ENCODE assay signal across 8 mouse cellular contexts in the genomic region with DNA sequence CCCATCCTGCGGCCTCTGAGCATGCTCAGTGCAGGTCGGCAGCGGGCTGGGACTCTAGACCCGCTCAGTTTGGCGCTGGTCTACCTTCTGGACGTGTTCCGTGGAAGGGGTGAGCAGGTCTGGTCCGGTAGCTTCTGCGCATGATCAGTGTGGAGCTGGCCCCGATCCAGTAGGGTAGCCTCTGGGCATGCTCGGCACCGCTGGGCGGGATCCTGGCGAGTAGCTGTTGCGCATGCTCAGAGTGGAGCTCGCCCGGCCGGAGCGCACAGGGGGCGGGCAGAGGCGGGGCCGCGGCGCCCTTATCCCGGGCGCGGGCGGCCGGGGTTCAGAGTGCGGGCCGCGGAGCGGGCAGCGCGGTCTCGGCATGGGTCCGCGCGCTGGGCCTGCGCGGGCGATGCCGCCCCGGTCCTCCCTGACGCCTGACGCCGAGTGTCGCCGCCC. TPM values are rescaled to one million over a fixed set of nuclear protein-coding genes. Genes with fewer than 3 reads are reported as not detected.
DNase-seq lines count a peak whose midpoint lies in the region; ATAC-seq lines count a peak whose summit lies in the region.

A gene (plus strand): TSS at position 255 of the 441 bp plus-strand sequence.

- no peaks in the 10 kb centered on the region for H3K9me3 ChIP-seq in hindbrain, embryonic 13.5 days

- peak within 1 kb of the TSS; percentile 96 for H3K4me2 ChIP-seq in hindbrain, embryonic 13.5 days

- WGBS in hindbrain, embryonic 13.5 days: under 1% methylated on average over 38 of the region's 49 CpGs

- H3K4me3 ChIP-seq in hindbrain, embryonic 13.5 days: peak within 1 kb of the TSS; percentile 89

- no peaks in the 10 kb centered on the region for H3K27me3 ChIP-seq in hindbrain, embryonic 13.5 days

- peak; percentile 99 for DNase-seq in NIH3T3 (ENCODE audit: low read depth)
- DNase-seq in cerebellum, postnatal 10 days: peak; percentile 100
- peak; percentile 96 to 99 for DNase-seq in frontal cortex, postnatal 14 days (ENCODE audit: low spot score in 2 of 2)
- peak; percentile 100 for DNase-seq in layer of hippocampus, postnatal 25 days (ENCODE audit: extremely low spot score in 1 of 2, low spot score in 1 of 2)
- peak; percentile 99 for DNase-seq in lung, postnatal 25 days (ENCODE audit: low spot score)
- DNase-seq in retina, embryonic 14.5 days (ENCODE audit: low spot score): peak; percentile 97
- DNase-seq in thymus, postnatal 4 days: peak; percentile 94

- H3K9ac ChIP-seq in hindbrain, embryonic 13.5 days: peak within 1 kb of the TSS; percentile 92

- H3K36me3 ChIP-seq in hindbrain, embryonic 13.5 days: peaks cover 8% of the 10 kb centered on the region

- peak; percentile 92 for ATAC-seq in hindbrain, embryonic 13.5 days (ENCODE audit: low FRiP score)

- H3K4me1 ChIP-seq in hindbrain, embryonic 13.5 days (replicated peaks): peaks cover 51% of the 10 kb centered on the region

- peak within 1 kb of the TSS; percentile 90 for H3K27ac ChIP-seq in hindbrain, embryonic 13.5 days

RNA-seq across cellular contexts. Expression of the gene that starts here (rescaled TPM):
- polyA plus RNA-seq in hindbrain, embryonic 13.5 days (2015; fragmentation: Nextera tagmentation; extraction: Ambion mirVana): 16.7 and 16.9 TPM in 2 replicates
- 10 to 100 TPM; 38.3 to 39.9 TPM for total RNA-seq in layer of hippocampus, postnatal 25 days (2021)

Comparison
In these comparisons a context has a peak if more than half of its experiments do, and no peak if none do; other contexts are left out.
1. Peak in every context shown above with its lines: DNase-seq, ATAC-seq, H3K4me3 ChIP-seq and H3K27ac ChIP-seq.